Mouse (Mus musculus) liver, adult 2 months (tissue): ENCODE results near the gene Mrps24. TPM values are rescaled to one million over a fixed set of nuclear protein-coding genes. Genes with fewer than 3 reads are reported as not detected.
A peak's percentile ranks its signal among the peaks of the same experiment; 100 is the strongest.

Source experiments
- DNase-seq: peaks from one replicate; pipeline ENCODE4 v3.0.0-alpha.2; 2011; ENCODE audit warnings: low read depth, low spot score; ENCODE audit errors: extremely low read depth
- H3K27ac ChIP-seq: fragments of 200-500 bp; replicated peaks from 2 replicates; pipeline ENCODE4 v1.5.1; 2012; ENCODE audit warnings: low read depth, mild to moderate bottlenecking, control low read depth, inconsistent platforms, low read length; ENCODE audit not compliant: insufficient read depth
- H3K27me3 ChIP-seq: fragments of 200-500 bp; 2 replicates; pipeline ENCODE4 v1.6.1; 2012; ENCODE audit warnings: mild to moderate bottlenecking, moderate library complexity, low read length, inconsistent platforms; ENCODE audit not compliant: control insufficient read depth, insufficient read depth
- H3K36me3 ChIP-seq: fragments of 200-500 bp; 2 replicates; pipeline ENCODE4 v1.6.1; 2012; ENCODE audit warnings: low read length, inconsistent platforms; ENCODE audit not compliant: control insufficient read depth, insufficient read depth
- H3K4me1 ChIP-seq: fragments of 200-500 bp; 2 replicates; pipeline ENCODE4 v1.6.1; 2011; ENCODE audit warnings: low read length; ENCODE audit not compliant: control insufficient read depth, insufficient read depth
- H3K4me3 ChIP-seq: fragments of 200-500 bp; 2 replicates; pipeline ENCODE4 v1.5.1; 2011; ENCODE audit warnings: low read depth, mild to moderate bottlenecking, control low read depth, low read length, moderate library complexity; ENCODE audit not compliant: insufficient read depth
- H3K79me2 ChIP-seq: fragments of 200-500 bp; 2 replicates; pipeline ENCODE4 v1.6.1; 2012; ENCODE audit warnings: inconsistent platforms, mild to moderate bottlenecking, low read length, moderate library complexity; ENCODE audit not compliant: control insufficient read depth, insufficient read depth
- H3K9ac ChIP-seq: fragments of 200-500 bp; 2 replicates; pipeline ENCODE4 v1.6.1; 2012; ENCODE audit warnings: low read depth, mild to moderate bottlenecking, control low read depth, inconsistent platforms, low read length
- CTCF ChIP-seq: fragments of 200-500 bp; IDR thresholded peaks from 2 replicates; pipeline ENCODE4 v1.5.1; 2011; ENCODE audit warnings: low read depth, low read length, control low read depth
- POLR2A ChIP-seq: fragments of 200-500 bp; IDR thresholded peaks from 2 replicates; pipeline ENCODE4 v1.6.1; 2011; ENCODE audit warnings: low read length, control low read depth; ENCODE audit not compliant: insufficient read depth; ENCODE audit errors: extremely low read depth
- WGBS: fragments of 180-500 bp; shearing (Covaris S2); methylation state at CpG from one replicate; pipeline ENCODE4 v1.1.7; 2018; 5-methylcytosine and 5-hydroxymethylcytosine counted together
- polyA plus RNA-seq: library from polyadenylated mRNA; depleted of rRNA; stranded (reverse); fragments of >200 nt; gene quantifications from 2 replicates; pipeline ENCODE4 v1.2.3, GENCODE M21; 2012
- total RNA-seq: library from RNA; depleted of rRNA; stranded (reverse); fragments of >200 nt; gene quantifications from 2 replicates; pipeline ENCODE4 v1.2.3, GENCODE M21; 2014

The Mrps24 gene
- total and polyA plus RNA-seq, 2 experiments: 90.7 to 269 TPM

DNA sequence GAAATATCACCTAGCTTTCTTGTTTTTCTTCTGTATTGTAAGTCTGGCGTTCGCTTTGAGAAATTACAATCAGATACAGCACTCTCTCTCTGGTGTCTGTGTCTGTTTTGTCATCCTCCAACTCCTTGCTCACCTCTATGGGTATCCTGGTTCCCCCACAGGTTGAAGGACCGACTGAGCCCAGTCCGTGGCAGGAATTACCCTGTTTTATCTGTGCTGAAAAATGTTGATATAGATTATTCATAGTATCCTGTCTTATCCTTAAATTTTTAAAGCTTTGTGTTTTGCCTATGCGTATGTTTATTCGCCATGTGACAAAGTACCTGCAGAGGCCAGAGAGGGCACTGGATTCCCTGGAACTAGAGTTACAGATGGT, 12.5 kb downstream of the Mrps24 start:
- Histone ChIP-seq H3K4me1 (peaks cover 14% of the 10 kb centered on the region), H3K27me3 (no peaks in the 10 kb centered on the region), H3K9ac (no peak overlapping the region), H3K79me2 (peaks cover 9% of the 10 kb centered on the region; the same call in 1 of the 2 replicates), H3K4me3 (no peak overlapping the region), H3K27ac (no peak overlapping the region), H3K36me3 (no peaks in the 10 kb centered on the region; the same call in 1 of the 2 replicates)
- no peak for TF ChIP-seq POLR2A
- no peak for TF ChIP-seq CTCF
- no peak for DNase-seq
- WGBS: 94% methylated on average over 6 of the region's 6 CpGs

DNA sequence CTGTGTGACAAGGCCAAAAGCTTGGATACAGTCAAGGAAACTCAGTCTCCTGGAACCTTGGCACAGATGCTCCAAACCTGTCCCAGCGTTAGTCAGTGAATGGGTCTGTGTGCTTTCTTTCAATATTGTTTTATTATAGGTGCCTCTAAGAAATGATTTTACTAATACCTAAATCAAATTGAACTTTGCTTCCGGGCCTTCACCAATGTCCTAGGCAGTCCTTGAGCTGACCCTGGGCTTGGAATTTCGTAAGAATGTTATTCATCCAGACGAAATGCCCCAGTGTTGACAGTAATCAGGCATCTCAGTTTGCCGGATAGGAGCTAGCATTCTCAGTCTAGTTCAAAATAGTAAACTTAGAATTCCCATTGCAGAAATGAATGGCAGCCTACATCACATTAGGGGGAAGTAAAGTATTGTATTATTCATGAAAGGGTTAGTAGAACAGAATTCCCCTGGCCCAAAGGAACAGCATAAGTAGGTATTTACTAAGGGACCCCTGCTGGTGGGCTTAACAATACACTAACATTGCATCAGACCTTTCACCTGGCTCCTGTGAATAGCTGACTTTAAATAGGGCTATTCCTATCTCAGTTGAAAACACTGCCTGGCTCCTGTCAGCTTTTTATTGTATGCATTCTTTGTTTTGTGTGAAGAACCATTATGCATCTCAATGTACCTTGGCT, 13.1 kb downstream of the Mrps24 start:
- no peak overlapping the region for H3K27ac ChIP-seq

DNA sequence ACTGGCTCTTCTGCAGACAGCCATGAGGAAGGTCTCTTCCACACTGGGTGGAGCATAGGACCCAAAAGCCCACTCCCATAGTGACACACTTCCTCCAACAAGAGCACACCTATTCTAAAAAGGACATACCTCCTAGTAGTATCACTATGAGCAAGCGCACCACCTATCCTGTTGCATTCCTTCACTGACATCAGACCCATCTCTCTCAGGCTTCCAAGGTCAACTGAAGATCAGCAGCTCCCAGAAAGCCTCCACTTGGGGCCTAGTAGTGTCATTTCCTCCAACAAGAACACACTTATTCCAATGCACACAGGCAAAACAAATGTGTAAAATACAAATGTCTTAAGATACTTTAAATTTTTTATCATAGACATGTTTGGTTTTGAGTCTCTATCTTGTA, 13.7 kb downstream of the Mrps24 start:
- Histone ChIP-seq H3K27ac (no peak overlapping the region), H3K4me1 (peaks cover 13% of the 10 kb centered on the region)

More for the DNA sequence above, 13.1 kb downstream of the Mrps24 start:
- no peaks in the 10 kb centered on the region for H3K27me3 ChIP-seq
- peaks cover 9% of the 10 kb centered on the region; the same call in 1 of the 2 replicates for H3K79me2 ChIP-seq
- H3K36me3 ChIP-seq: no peaks in the 10 kb centered on the region; the same call in 1 of the 2 replicates
- no peak for TF ChIP-seq CTCF
- TF ChIP-seq POLR2A: no peak
- no peak overlapping the region for H3K4me3 ChIP-seq
- H3K4me1 ChIP-seq: peaks cover 14% of the 10 kb centered on the region
- 26% methylated on average over 5 of the region's 5 CpGs for WGBS
- DNase-seq: peak; percentile 63
- H3K9ac ChIP-seq: no peak overlapping the region

DNA sequence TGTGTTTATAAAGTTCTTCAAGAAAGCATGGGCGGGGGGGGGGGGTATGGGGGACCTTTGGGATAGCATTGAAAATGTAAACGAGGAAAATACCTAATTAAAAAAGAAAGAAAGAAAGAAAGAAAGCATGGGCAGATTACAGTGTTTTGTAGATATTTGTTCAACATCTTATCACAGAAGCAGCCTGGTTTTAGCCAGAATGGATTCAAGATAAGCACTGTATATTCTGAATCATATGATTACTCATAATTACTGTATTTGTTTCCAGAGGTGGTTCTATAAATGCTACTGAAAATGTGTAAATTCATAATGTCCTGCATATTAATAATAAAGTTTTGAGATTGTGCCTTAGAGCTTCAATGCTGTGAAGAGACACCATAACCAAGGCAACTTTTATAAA, 14.2 kb downstream of the Mrps24 start:
- no peak for TF ChIP-seq POLR2A
- no peak for TF ChIP-seq CTCF
- 61% methylated on average over 2 of the region's 2 CpGs for WGBS

More for the DNA sequence above, 13.7 kb downstream of the Mrps24 start:
- Histone ChIP-seq H3K79me2 (peaks cover 3% of the 10 kb centered on the region; the same call in 1 of the 2 replicates), H3K9ac (no peak overlapping the region), H3K27me3 (no peaks in the 10 kb centered on the region), H3K36me3 (no peaks in the 10 kb centered on the region; the same call in 1 of the 2 replicates), H3K4me3 (no peak overlapping the region)
- no peak for DNase-seq
- no peak for TF ChIP-seq CTCF
- no peak for TF ChIP-seq POLR2A
- 97% methylated on average over 1 of the region's 1 CpGs for WGBS

DNA sequence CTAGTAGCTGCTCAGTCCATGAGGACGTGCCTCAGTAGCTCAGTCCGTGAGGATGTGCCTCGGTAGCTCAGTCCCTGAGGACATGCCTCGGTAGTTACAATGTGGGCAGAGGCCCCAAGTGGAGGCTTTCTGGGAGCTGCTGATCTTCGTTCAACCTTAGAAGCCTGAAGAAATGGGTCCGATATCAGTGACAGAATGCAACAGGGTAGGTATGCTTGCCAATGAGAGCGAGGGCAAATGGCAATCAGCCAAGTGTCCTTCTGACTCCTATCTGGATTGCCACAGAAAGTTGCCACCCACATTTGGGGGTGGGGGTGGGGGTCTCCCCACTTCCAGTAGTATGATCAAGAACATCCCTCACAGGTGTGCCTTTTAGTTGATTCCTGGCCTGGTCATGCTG, 14.7 kb downstream of the Mrps24 start:
- peak; percentile 79 for DNase-seq
- TF ChIP-seq CTCF (no peak), POLR2A (no peak)
- no peak overlapping the region for H3K9ac ChIP-seq
- no peak overlapping the region for H3K4me3 ChIP-seq
- 50% methylated on average over 7 of the region's 7 CpGs for WGBS
- H3K27me3 ChIP-seq: no peaks in the 10 kb centered on the region
- peaks cover 9% of the 10 kb centered on the region for H3K4me1 ChIP-seq
- no peak overlapping the region for H3K27ac ChIP-seq
- H3K36me3 ChIP-seq: no peaks in the 10 kb centered on the region; the same call in 1 of the 2 replicates
- peaks cover 2% of the 10 kb centered on the region; the same call in 1 of the 2 replicates for H3K79me2 ChIP-seq

More for the DNA sequence above, 14.2 kb downstream of the Mrps24 start:
- Histone ChIP-seq H3K36me3 (no peaks in the 10 kb centered on the region; the same call in 1 of the 2 replicates), H3K79me2 (peaks cover 3% of the 10 kb centered on the region; the same call in 1 of the 2 replicates), H3K27me3 (no peaks in the 10 kb centered on the region), H3K9ac (no peak overlapping the region), H3K4me1 (peaks cover 9% of the 10 kb centered on the region), H3K4me3 (no peak overlapping the region), H3K27ac (no peak overlapping the region)
- no peak for DNase-seq

DNA sequence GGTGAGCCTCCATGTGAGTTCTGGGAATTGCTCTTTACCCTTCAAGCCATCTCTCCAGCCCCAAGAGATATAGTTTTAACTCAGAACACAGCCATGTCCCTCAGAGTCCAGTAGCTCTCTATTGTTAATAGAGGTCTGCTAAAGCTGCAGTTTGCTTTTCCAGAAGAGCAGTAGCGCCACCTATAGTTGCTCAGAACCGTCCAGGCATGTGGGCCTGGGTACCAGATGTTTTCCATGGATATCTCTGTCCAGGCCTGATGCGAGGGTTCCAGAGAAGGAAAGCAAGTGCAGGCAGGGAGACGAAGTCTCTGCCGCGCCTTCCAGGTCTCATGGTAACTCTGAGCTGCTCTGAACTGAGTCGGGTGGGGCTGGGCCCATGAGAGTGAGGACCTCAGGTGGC, 23.7 kb downstream of the Mrps24 start:
- H3K4me3 ChIP-seq: no peak overlapping the region
- no peaks in the 10 kb centered on the region for H3K4me1 ChIP-seq
- no peak overlapping the region for H3K27ac ChIP-seq
- peak; percentile 28 for DNase-seq
- H3K79me2 ChIP-seq: no peaks in the 10 kb centered on the region
- H3K27me3 ChIP-seq: no peaks in the 10 kb centered on the region
- 43% methylated on average over 7 of the region's 7 CpGs for whole genome bisulfite sequencing
- no peak overlapping the region for H3K9ac ChIP-seq
- H3K36me3 ChIP-seq: no peaks in the 10 kb centered on the region
- TF ChIP-seq CTCF: peak; percentile 55; the same call in 1 of the 2 replicates
- no peak for TF ChIP-seq POLR2A
